27 mouse cellular contexts compared by ENCODE assay signal in the genomic region with DNA sequence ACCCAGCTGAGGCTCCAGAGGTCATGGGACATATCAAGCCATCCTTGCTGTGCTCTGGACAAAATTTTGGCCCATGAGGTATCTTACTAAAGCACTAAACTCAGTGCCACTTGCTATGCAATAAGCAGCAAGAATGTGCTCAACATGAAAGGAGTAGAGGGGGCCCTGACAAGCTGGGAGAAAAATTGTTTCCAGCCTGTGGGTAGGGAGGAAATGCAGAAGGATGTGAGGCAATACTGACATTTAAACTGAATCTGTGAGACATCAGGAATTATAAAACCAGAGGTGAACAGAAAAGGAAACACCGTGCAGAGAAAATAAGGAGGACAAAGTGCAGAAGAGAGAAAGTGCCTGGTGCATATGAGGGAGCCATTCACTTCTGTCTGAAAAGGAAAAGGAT.
"Had no signal": no experiment of that assay in that cellular context is flagged by ENCODE, and none has a peak within 500 bp of the region (broad histone marks: within the 10 kb centered on the region; RNA-seq: fewer than 3 reads in every experiment).

No protein-coding gene starts in this region.

- H3K36me3 ChIP-seq: embryonic facial prominence, embryonic 10.5 days; embryonic facial prominence, embryonic 12.5 days; embryonic facial prominence, embryonic 13.5 days; embryonic facial prominence, embryonic 15.5 days; forebrain, embryonic 10.5 days; forebrain, embryonic 12.5 days; forebrain, embryonic 15.5 days had no signal

- DNase-seq: cerebellum, adult 8-10 months; cerebellum, adult 9-10 months; cerebellum, adult 9-11 months; cerebellum, postnatal 10 days; cerebellum, postnatal 14 days; cerebellum, postnatal 25 days; cerebellum, postnatal 36 days; embryo, embryonic 11 days; forebrain, postnatal 0 days; gastrocnemius, adult 2 months; gastrocnemius, postnatal 10 days; gastrocnemius, postnatal 14 days; gastrocnemius, postnatal 25 days; gastrocnemius, postnatal 36 days; heart, adult 18-20 months; heart, adult 2 months had no signal

- H3K4me2 ChIP-seq: embryonic facial prominence, embryonic 12.5 days; embryonic facial prominence, embryonic 13.5 days; embryonic facial prominence, embryonic 15.5 days; forebrain, embryonic 12.5 days; forebrain, embryonic 13.5 days; forebrain, embryonic 15.5 days had no signal

- H3K27me3 ChIP-seq: embryonic facial prominence, embryonic 12.5 days; embryonic facial prominence, embryonic 15.5 days; forebrain, embryonic 13.5 days; forebrain, embryonic 15.5 days had no signal

- H3K9me3 ChIP-seq: embryonic facial prominence, embryonic 10.5 days; embryonic facial prominence, embryonic 12.5 days; embryonic facial prominence, embryonic 13.5 days; embryonic facial prominence, embryonic 15.5 days; forebrain, embryonic 10.5 days; forebrain, embryonic 12.5 days; forebrain, embryonic 13.5 days; forebrain, embryonic 15.5 days had no signal

- H3K4me3 ChIP-seq: embryonic facial prominence, embryonic 10.5 days; embryonic facial prominence, embryonic 12.5 days; embryonic facial prominence, embryonic 13.5 days; embryonic facial prominence, embryonic 15.5 days; erythroblast, embryonic 14.5 days; forebrain, embryonic 10.5 days; forebrain, embryonic 12.5 days; forebrain, embryonic 13.5 days; forebrain, embryonic 15.5 days; gastrocnemius, adult 2 months; heart, adult 2 months had no signal

- H3K4me1 ChIP-seq: embryonic facial prominence, embryonic 12.5 days had no signal

- ATAC-seq: forebrain, embryonic 13.5 days; forebrain, embryonic 14.5 days; forebrain, embryonic 15.5 days; forebrain, embryonic 16.5 days; forebrain, postnatal 0 days had no signal

- H3K9ac ChIP-seq: embryonic facial prominence, embryonic 12.5 days; embryonic facial prominence, embryonic 13.5 days; embryonic facial prominence, embryonic 15.5 days; forebrain, embryonic 12.5 days; forebrain, embryonic 13.5 days; forebrain, embryonic 15.5 days; forebrain, postnatal 0 days had no signal

- H3K27ac ChIP-seq: embryonic facial prominence, embryonic 10.5 days; embryonic facial prominence, embryonic 12.5 days; embryonic facial prominence, embryonic 13.5 days; embryonic facial prominence, embryonic 15.5 days; forebrain, embryonic 10.5 days; forebrain, embryonic 12.5 days; forebrain, embryonic 13.5 days; forebrain, embryonic 15.5 days; gastrocnemius, adult 2 months; heart, adult 2 months had no signal
